Mouse (Mus musculus): Measurements from ENCODE around the gene Dhx36. TPM values are rescaled to one million over a fixed set of nuclear protein-coding genes. Genes with fewer than 3 reads are reported as not detected.

The Dhx36 gene
- polyA plus RNA-seq (2014; fragmentation: Nextera tagmentation; extraction: Ambion mirVana), result 21.9 and 25.1 TPM in 2 replicates

- H3K36me3 ChIP-seq (ENCODE audit: control insufficient read depth, insufficient read depth, low read length), result peaks cover 3% of the 10 kb centered on the region
- peak within 1 kb of the TSS; percentile 95 for H3K9ac ChIP-seq (ENCODE audit: low read length)
- H3K9me3 ChIP-seq (ENCODE audit: control insufficient read depth, low read length), result no peaks in the 10 kb centered on the region
- H3K4me1 ChIP-seq (ENCODE audit: control insufficient read depth in 2 of 2, insufficient read depth in 2 of 2, low read length in 2 of 2), result peaks cover 2 to 14% of the 10 kb centered on the region in 2 experiments; a peak in 3 of 4 replicates
- ATAC-seq (ENCODE audit: insufficient number of reproducible peaks, insufficient read depth, low FRiP score, low read depth), result peak; percentile 97
- H3K27ac ChIP-seq (replicated peaks in 1 of 2; ENCODE audit: control insufficient read depth in 1 of 2, insufficient read depth in 1 of 2, low read depth in 2 of 2, low read length in 2 of 2), result peak within 1 kb of the TSS; percentile 64 to 94
- no peaks in the 10 kb centered on the region for H3K27me3 ChIP-seq (ENCODE audit: control insufficient read depth, insufficient read depth, low read length)
- H3K4me3 ChIP-seq (ENCODE audit: control insufficient read depth in 1 of 2, insufficient read depth in 1 of 2, low read depth in 1 of 2, low read length in 2 of 2), result peak within 1 kb of the TSS; percentile 83 to 97
- peak within 1 kb of the TSS; percentile 78 for H3K4me2 ChIP-seq (ENCODE audit: low read length)
- 1% methylated on average over 66 of the region's 66 CpGs for WGBS
Observed at GRCm38 (mm10) chr3:62506488-62507205, at the start of gene Dhx36. Gene Dhx36 (minus strand): TSS chr3:62507004.

DNA sequence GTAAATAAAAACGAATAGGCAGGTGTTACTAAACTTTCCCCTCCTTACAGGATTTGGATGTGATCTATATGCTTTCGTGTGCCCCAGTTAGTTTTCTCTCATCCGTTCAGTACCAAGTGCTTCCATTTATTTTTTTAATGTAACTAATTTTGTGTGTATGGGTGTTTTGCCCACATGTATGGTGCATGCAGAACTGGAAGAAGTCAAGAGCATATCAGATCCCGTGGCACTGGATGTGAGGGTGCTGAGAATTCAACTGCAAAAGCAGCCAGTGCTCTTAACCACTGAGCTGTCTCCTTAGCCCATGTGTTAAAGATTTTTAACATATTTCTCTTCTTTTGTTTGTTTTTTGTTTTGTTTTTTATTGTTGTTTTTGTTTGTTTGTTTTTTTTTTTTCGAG lies 20.8 kb upstream of the Dhx36 start:
- Histone ChIP-seq H3K27me3 (ENCODE audit: control insufficient read depth, insufficient read depth, low read length) (no peaks in the 10 kb centered on the region), H3K4me2 (ENCODE audit: low read length) (no peak overlapping the region), H3K9ac (ENCODE audit: low read length) (no peak overlapping the region), H3K4me1 (ENCODE audit: control insufficient read depth in 2 of 2, insufficient read depth in 2 of 2, low read length in 2 of 2) (no peaks in the 10 kb centered on the region), H3K4me3 (ENCODE audit: control insufficient read depth in 1 of 2, insufficient read depth in 1 of 2, low read depth in 1 of 2, low read length in 2 of 2) (no peak overlapping the region), H3K27ac (replicated peaks in 1 of 2; ENCODE audit: control insufficient read depth in 1 of 2, insufficient read depth in 1 of 2, low read depth in 2 of 2, low read length in 2 of 2) (no peak overlapping the region), H3K9me3 (ENCODE audit: control insufficient read depth, low read length) (no peaks in the 10 kb centered on the region), H3K36me3 (ENCODE audit: control insufficient read depth, insufficient read depth, low read length) (no peaks in the 10 kb centered on the region)
- ATAC-seq (ENCODE audit: insufficient number of reproducible peaks, insufficient read depth, low FRiP score, low read depth), result no peak
- WGBS, result 46% methylated on average over 5 of the region's 5 CpGs

DNA sequence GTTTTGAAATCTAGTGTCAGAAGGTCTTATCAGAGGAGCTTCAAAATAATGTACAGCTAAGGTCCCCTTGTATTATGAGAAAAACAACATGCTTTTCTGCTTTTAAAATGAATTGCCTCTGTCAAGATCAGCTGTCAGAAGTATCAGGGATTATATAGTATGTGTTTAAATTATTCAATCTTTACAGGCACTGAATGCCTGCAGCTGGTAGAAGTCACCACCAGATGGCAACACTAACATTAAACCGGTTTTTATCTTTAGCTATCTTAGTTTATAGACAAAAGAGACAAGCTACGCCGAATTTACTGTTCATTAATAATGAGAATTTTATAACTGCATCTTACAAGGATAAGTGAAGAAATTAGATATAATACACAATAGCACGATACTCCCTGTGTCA lies 20.4 kb upstream of the Dhx36 start:
- no peaks in the 10 kb centered on the region for H3K9me3 ChIP-seq (ENCODE audit: control insufficient read depth, low read length)
- H3K9ac ChIP-seq (ENCODE audit: low read length), result no peak overlapping the region
- H3K4me3 ChIP-seq (ENCODE audit: control insufficient read depth in 1 of 2, insufficient read depth in 1 of 2, low read depth in 1 of 2, low read length in 2 of 2), result no peak overlapping the region
- H3K27me3 ChIP-seq (ENCODE audit: control insufficient read depth, insufficient read depth, low read length), result no peaks in the 10 kb centered on the region
- no peak overlapping the region for H3K27ac ChIP-seq (replicated peaks in 1 of 2; ENCODE audit: control insufficient read depth in 1 of 2, insufficient read depth in 1 of 2, low read depth in 2 of 2, low read length in 2 of 2)
- no peaks in the 10 kb centered on the region for H3K4me1 ChIP-seq (ENCODE audit: control insufficient read depth in 2 of 2, insufficient read depth in 2 of 2, low read length in 2 of 2)
- 39% methylated on average over 4 of the region's 4 CpGs for WGBS
- no peak for ATAC-seq (ENCODE audit: insufficient number of reproducible peaks, insufficient read depth, low FRiP score, low read depth)
- no peaks in the 10 kb centered on the region for H3K36me3 ChIP-seq (ENCODE audit: control insufficient read depth, insufficient read depth, low read length)
- no peak overlapping the region for H3K4me2 ChIP-seq (ENCODE audit: low read length)

- WGBS, result 39% methylated on average over 5 of the region's 5 CpGs
- no peak for ATAC-seq (ENCODE audit: insufficient number of reproducible peaks, insufficient read depth, low FRiP score, low read depth)
- peaks cover 2 to 14% of the 10 kb centered on the region in 2 experiments; a peak in 3 of 4 replicates for H3K4me1 ChIP-seq (ENCODE audit: control insufficient read depth in 2 of 2, insufficient read depth in 2 of 2, low read length in 2 of 2)
Observed at GRCm38 (mm10) chr3:62507206-62507647, 423 bp upstream of the Dhx36 start.

DNA sequence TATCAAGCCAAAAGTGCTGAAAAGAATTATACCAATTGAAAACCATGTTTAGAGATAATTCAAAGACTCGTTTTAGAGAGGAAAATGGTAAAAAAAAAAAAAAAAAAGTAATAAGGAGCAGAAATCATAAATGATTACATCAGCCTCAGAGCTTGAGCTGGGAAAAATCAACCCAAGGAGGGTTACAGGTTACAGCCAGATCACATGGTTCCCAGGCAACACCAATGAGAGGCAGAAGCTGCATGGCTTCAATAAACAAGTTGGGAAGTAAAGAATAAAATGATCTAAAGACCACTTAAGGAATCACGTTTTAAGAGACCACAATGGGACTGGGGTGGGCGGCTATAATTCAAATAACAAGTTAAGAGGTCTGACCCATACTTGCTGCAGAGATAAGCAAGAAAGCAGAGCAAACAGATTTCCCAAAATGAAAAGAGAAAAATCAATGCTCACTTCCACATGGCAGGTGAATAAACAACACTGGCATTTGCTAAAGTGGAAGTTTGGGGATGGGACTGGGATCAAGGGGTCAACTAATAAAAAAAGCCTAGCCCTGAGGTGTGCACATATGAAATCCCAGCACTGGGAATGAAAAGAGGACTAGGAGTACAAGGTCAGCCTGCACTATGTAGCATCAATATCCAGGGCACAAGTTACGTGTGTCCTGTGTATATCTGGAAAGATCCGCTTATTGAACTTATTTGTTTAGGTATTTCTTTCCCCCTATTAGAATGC lies 1.5 kb downstream of the Dhx36 start:
- H3K36me3 ChIP-seq (ENCODE audit: control insufficient read depth, insufficient read depth, low read length), result peaks cover 16% of the 10 kb centered on the region
- H3K9ac ChIP-seq (ENCODE audit: low read length), result peak overlapping the region; percentile 95
- WGBS, result 74% methylated on average over 5 of the region's 5 CpGs
- peaks cover 2 to 14% of the 10 kb centered on the region in 2 experiments; a peak in 3 of 4 replicates for H3K4me1 ChIP-seq (ENCODE audit: control insufficient read depth in 2 of 2, insufficient read depth in 2 of 2, low read length in 2 of 2)
- H3K27me3 ChIP-seq (ENCODE audit: control insufficient read depth, insufficient read depth, low read length), result no peaks in the 10 kb centered on the region
- no peaks in the 10 kb centered on the region for H3K9me3 ChIP-seq (ENCODE audit: control insufficient read depth, low read length)
- no peak overlapping the region for H3K27ac ChIP-seq (replicated peaks in 1 of 2; ENCODE audit: control insufficient read depth in 1 of 2, insufficient read depth in 1 of 2, low read depth in 2 of 2, low read length in 2 of 2)
- peak overlapping the region in 1 of 2 experiments; percentile 97; a peak in 3 of 4 replicates for H3K4me3 ChIP-seq (ENCODE audit: control insufficient read depth in 1 of 2, insufficient read depth in 1 of 2, low read depth in 1 of 2, low read length in 2 of 2)
- no peak for ATAC-seq (ENCODE audit: insufficient number of reproducible peaks, insufficient read depth, low FRiP score, low read depth)
- peak overlapping the region; percentile 78 for H3K4me2 ChIP-seq (ENCODE audit: low read length)

More at GRCm38 (mm10) chr3:62507206-62507647, 423 bp upstream of the Dhx36 start:
- H3K9ac ChIP-seq (ENCODE audit: low read length), result no peak overlapping the region
- H3K9me3 ChIP-seq (ENCODE audit: control insufficient read depth, low read length), result no peaks in the 10 kb centered on the region
- H3K27me3 ChIP-seq (ENCODE audit: control insufficient read depth, insufficient read depth, low read length), result no peaks in the 10 kb centered on the region
- no peak overlapping the region for H3K27ac ChIP-seq (replicated peaks in 1 of 2; ENCODE audit: control insufficient read depth in 1 of 2, insufficient read depth in 1 of 2, low read depth in 2 of 2, low read length in 2 of 2)
- H3K4me2 ChIP-seq (ENCODE audit: low read length), result peak overlapping the region; percentile 78
- no peaks in the 10 kb centered on the region for H3K36me3 ChIP-seq (ENCODE audit: control insufficient read depth, insufficient read depth, low read length)
- peak overlapping the region; percentile 83 to 97 for H3K4me3 ChIP-seq (ENCODE audit: control insufficient read depth in 1 of 2, insufficient read depth in 1 of 2, low read depth in 1 of 2, low read length in 2 of 2)

- Histone ChIP-seq H3K4me1 (ENCODE audit: control insufficient read depth in 2 of 2, insufficient read depth in 2 of 2, low read length in 2 of 2) (no peaks in the 10 kb centered on the region), H3K4me3 (ENCODE audit: control insufficient read depth in 1 of 2, insufficient read depth in 1 of 2, low read depth in 1 of 2, low read length in 2 of 2) (no peak overlapping the region), H3K36me3 (ENCODE audit: control insufficient read depth, insufficient read depth, low read length) (peaks cover 63% of the 10 kb centered on the region), H3K27ac (replicated peaks in 1 of 2; ENCODE audit: control insufficient read depth in 1 of 2, insufficient read depth in 1 of 2, low read depth in 2 of 2, low read length in 2 of 2) (no peak overlapping the region), H3K4me2 (ENCODE audit: low read length) (no peak overlapping the region), H3K27me3 (ENCODE audit: control insufficient read depth, insufficient read depth, low read length) (no peaks in the 10 kb centered on the region), H3K9me3 (ENCODE audit: control insufficient read depth, low read length) (no peaks in the 10 kb centered on the region), H3K9ac (ENCODE audit: low read length) (no peak overlapping the region)
- 80% methylated on average over 4 of the region's 4 CpGs for WGBS
- no peak for ATAC-seq (ENCODE audit: insufficient number of reproducible peaks, insufficient read depth, low FRiP score, low read depth)
Observed at GRCm38 (mm10) chr3:62499327-62499726, 7.5 kb downstream of the Dhx36 start.

DNA sequence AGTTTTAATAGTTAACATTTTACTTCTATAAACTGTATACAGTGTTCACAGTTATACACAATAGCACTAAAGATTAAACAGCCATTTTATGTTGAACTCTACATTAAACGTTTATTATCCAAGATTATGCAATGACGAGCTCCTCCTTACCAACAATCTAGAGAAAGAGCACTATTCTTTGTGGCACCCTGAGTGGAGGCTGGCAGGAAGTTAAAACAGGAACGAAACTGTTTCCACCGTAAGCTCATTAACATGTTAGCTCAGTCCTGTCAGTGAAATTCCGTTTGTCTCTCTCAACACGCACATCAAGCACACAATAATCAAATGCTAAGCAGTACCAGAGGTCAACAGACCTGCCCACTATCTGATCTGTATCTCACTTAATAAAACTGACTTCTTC lies 14.2 kb downstream of the Dhx36 start:
- Histone ChIP-seq H3K9ac (ENCODE audit: low read length) (no peak overlapping the region), H3K4me2 (ENCODE audit: low read length) (no peak overlapping the region), H3K4me1 (ENCODE audit: control insufficient read depth in 2 of 2, insufficient read depth in 2 of 2, low read length in 2 of 2) (no peaks in the 10 kb centered on the region), H3K27ac (replicated peaks in 1 of 2; ENCODE audit: control insufficient read depth in 1 of 2, insufficient read depth in 1 of 2, low read depth in 2 of 2, low read length in 2 of 2) (no peak overlapping the region), H3K27me3 (ENCODE audit: control insufficient read depth, insufficient read depth, low read length) (no peaks in the 10 kb centered on the region), H3K4me3 (ENCODE audit: control insufficient read depth in 1 of 2, insufficient read depth in 1 of 2, low read depth in 1 of 2, low read length in 2 of 2) (no peak overlapping the region), H3K9me3 (ENCODE audit: control insufficient read depth, low read length) (no peaks in the 10 kb centered on the region), H3K36me3 (ENCODE audit: control insufficient read depth, insufficient read depth, low read length) (peaks cover 84% of the 10 kb centered on the region)
- ATAC-seq (ENCODE audit: insufficient number of reproducible peaks, insufficient read depth, low FRiP score, low read depth), result no peak
- WGBS, result 84% methylated on average over 6 of the region's 6 CpGs

All from heart, embryonic 14.5 days (tissue).